Mouse (Mus musculus): ENCODE results near the gene Zfx.

- TF ChIP-seq POLR2A (IDR thresholded peaks at IDR 0.05; ENCODE audit: low read depth, low read length) (no peak), CTCF (IDR thresholded peaks at IDR 0.05; ENCODE audit: extremely low read depth, insufficient read length, insufficient replicate concordance, low read depth, low read length) (no peak)
These were observed 93.4 kb downstream of the Zfx start for GRCm38 (mm10) chrX:94030081-94030480.
